Mouse (Mus musculus) neural tube, embryonic 13.5 days (tissue): ENCODE data around the gene Uqcrh. TPM values are rescaled to one million over a fixed set of nuclear protein-coding genes. Genes with fewer than 3 reads are reported as not detected.
A peak's percentile ranks its signal among the peaks of the same experiment; 100 is the strongest.

Source experiments
- ATAC-seq: fragments of 200-750 bp; cut with Nextera tagmentation; 2 replicates; pipeline ENCODE4 v1.8.0; 2017; ENCODE audit warnings: low read depth, mild to moderate bottlenecking, moderate TSS enrichment, moderate library complexity
- H3K27ac ChIP-seq: fragments of 300-500 bp; sonication (generic); replicated peaks from 2 replicates; pipeline ENCODE4 v1.5.1; 2015; ENCODE audit warnings: moderate library complexity, mild to moderate bottlenecking, inconsistent platforms
- H3K27me3 ChIP-seq: fragments of 300-500 bp; sonication (generic); 2 replicates; pipeline ENCODE4 v1.6.1; 2015; ENCODE audit warnings: mild to moderate bottlenecking, inconsistent platforms
- H3K36me3 ChIP-seq: fragments of 300-500 bp; sonication (generic); 2 replicates; pipeline ENCODE4 v1.6.1; 2015; ENCODE audit warnings: mild to moderate bottlenecking, inconsistent platforms
- H3K4me1 ChIP-seq: fragments of 300-500 bp; sonication (generic); replicated peaks from 2 replicates; pipeline ENCODE4 v1.6.1; 2015; ENCODE audit warnings: inconsistent platforms
- H3K4me2 ChIP-seq: fragments of 300-500 bp; sonication (generic); 2 replicates; pipeline ENCODE4 v1.6.1; 2015; ENCODE audit warnings: inconsistent platforms, mild to moderate bottlenecking, moderate library complexity
- H3K4me3 ChIP-seq: fragments of 300-500 bp; sonication (generic); 2 replicates; pipeline ENCODE4 v1.5.1; 2015; ENCODE audit warnings: mild to moderate bottlenecking, inconsistent platforms
- H3K9ac ChIP-seq: fragments of 300-500 bp; sonication (generic); 2 replicates; pipeline ENCODE4 v1.6.1; 2015; ENCODE audit warnings: moderate library complexity, mild to moderate bottlenecking, inconsistent platforms
- H3K9me3 ChIP-seq: fragments of 300-500 bp; sonication (generic); 2 replicates; pipeline ENCODE4 v1.6.1; 2016; ENCODE audit warnings: inconsistent platforms
- WGBS: fragments of 180-500 bp; shearing (Covaris S2); methylation state at CpG from one replicate; pipeline ENCODE4 v1.1.7; 2015; 5-methylcytosine and 5-hydroxymethylcytosine counted together
- polyA plus RNA-seq: library from polyadenylated mRNA; unstranded; fragments of >200 nt; fragmentation: Nextera tagmentation; extraction: Ambion mirVana; gene quantifications from 2 replicates; pipeline ENCODE4 v1.2.1, GENCODE M21; 2015

The Uqcrh gene
- 484 and 500 TPM in 2 replicates for polyA plus RNA-seq

DNA sequence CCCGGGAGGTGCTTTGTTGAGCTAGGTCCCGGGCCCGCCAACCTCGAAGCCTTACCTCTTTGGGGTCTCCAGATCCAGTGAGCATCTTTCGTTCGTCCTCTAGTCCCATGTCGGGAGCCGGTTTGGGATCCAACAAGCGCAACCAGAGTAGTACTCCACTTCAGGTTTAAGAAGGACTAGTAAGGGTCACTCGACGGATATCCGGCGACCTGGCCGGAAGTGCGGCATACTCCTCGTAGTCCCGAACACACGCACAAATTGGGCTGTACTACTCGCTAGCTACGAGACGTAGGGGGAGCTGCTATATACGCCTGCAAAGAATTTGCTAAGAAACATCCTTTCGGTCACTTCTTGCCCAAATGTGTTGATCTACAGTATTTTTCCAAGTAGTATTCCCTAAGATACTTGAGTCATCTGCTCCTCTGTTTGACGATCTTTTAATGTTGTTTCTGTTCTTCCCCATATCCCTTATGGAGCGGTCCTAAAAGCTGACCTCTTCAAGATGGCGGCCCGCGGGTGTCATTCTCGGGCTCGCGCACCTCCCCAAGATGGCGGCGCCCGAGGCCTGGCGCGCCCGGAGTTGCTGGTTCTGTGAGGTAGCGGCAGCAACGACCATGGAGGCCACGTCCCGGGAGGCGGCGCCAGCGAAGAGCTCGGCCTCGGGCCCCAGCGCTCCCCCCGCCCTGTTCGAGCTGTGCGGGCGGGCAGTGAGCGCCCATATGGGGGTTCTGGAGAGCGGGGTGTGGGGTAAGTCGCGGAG, at the start of gene Uqcrh, which contains the start of gene Lrrc41:
Uqcrh (minus strand) TSS at position 211 of the 760 bp plus-strand sequence.
Lrrc41 (plus strand) TSS at position 409 of the 760 bp plus-strand sequence.
- WGBS: under 1% methylated on average over 55 of the region's 55 CpGs
- H3K36me3 ChIP-seq: peaks cover 14% of the 10 kb centered on the region
- no peaks in the 10 kb centered on the region for H3K9me3 ChIP-seq
- peak within 1 kb of the TSS; percentile 94 for H3K27ac ChIP-seq
- peak; percentile 95 for ATAC-seq
- peak within 1 kb of the TSS; percentile 94 for H3K4me3 ChIP-seq
- peak within 1 kb of the TSS; percentile 94 for H3K4me2 ChIP-seq
- H3K27me3 ChIP-seq: no peaks in the 10 kb centered on the region
- H3K4me1 ChIP-seq: peaks cover 39% of the 10 kb centered on the region
- H3K9ac ChIP-seq: peak within 1 kb of the TSS; percentile 99

DNA sequence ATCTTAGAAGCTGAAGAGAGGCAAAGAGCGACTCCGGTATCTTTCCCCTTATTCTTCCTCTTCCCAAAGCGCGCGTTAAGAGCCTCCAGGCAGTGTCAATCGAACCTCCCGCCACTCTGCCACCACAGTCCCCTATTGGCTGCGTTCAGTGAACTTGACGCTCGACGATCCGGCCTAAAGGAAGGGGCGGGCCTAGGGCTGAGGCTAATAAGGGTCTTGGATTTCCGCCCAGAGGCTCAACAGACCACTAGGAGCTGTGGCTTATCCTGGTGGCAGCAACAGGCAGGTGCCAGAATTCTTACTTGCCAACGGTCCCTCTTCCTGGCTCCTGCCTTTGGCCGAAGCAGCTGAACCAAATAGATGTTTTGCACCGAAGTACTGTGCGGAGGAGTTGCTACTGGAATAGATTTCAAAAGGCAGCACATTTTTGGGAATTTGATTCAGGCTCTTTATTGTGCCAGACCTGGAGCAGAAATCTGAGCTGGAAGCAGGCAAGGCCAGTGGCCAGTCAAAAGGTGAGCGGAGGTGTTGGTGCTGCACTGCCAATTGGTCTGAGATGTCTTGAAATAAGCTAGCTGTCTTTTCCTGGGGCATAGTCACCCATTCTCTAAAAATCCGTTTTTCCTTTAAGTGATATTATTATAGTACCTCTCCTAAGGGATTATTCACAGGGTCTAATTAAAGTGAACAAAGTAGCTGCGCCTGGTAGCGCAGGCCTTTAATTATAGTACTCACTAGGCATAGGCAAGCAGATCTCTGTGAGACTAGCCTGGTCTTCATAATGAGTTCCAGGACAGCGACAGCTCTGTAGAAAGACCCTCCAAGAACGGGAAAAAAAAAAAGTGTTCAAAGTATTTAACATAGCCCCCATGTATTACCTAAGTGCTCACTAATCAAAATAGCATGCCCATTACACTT, 49.0 kb upstream of the Uqcrh start, which contains the start of the genes Rad54l and Pomgnt1:
Rad54l (minus strand) TSS at position 89 of the 918 bp plus-strand sequence.
Pomgnt1 (plus strand) TSS at position 239 of the 918 bp plus-strand sequence.
- Histone ChIP-seq H3K4me1 (peaks cover 21% of the 10 kb centered on the region), H3K27ac (peak within 1 kb of the TSS; percentile 54; the same call in 1 of the 2 replicates), H3K9me3 (no peaks in the 10 kb centered on the region), H3K4me2 (peak within 1 kb of the TSS; percentile 78), H3K27me3 (no peaks in the 10 kb centered on the region), H3K9ac (peak within 1 kb of the TSS; percentile 72), H3K4me3 (peak within 1 kb of the TSS; percentile 62), H3K36me3 (no peaks in the 10 kb centered on the region)
- ATAC-seq: peak; percentile 98
- WGBS: 6% methylated on average over 24 of the region's 24 CpGs

DNA sequence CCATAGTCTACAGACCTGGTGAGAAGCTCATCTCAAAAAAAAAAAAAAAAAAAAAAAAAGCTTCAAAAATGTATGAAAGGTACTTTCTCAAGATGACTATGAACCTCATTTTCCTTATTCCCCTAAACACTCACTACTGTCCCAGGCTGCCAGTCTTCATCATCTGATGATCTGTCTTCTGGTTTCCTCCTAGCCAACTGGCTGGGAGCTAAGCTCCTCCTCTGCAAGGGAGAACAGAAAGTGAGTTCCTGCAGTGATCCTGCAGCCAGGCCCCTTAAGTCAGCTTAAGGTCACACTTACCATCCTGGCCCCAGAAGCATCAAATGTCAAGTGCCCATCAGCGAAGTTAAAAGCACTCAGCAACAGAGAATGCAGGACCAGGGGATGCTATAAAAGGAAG, 47.9 kb upstream of the Uqcrh start:
- no peaks in the 10 kb centered on the region for H3K27me3 ChIP-seq
- no peak overlapping the region for H3K27ac ChIP-seq
- WGBS: 5% methylated on average over 1 of the region's 1 CpGs
- H3K4me1 ChIP-seq: peaks cover 21% of the 10 kb centered on the region
- H3K4me3 ChIP-seq: peak overlapping the region; percentile 62
- H3K4me2 ChIP-seq: peak overlapping the region; percentile 78
- H3K36me3 ChIP-seq: no peaks in the 10 kb centered on the region
- peak overlapping the region; percentile 72; the same call in 1 of the 2 replicates for H3K9ac ChIP-seq
- H3K9me3 ChIP-seq: no peaks in the 10 kb centered on the region
- ATAC-seq: no peak

DNA sequence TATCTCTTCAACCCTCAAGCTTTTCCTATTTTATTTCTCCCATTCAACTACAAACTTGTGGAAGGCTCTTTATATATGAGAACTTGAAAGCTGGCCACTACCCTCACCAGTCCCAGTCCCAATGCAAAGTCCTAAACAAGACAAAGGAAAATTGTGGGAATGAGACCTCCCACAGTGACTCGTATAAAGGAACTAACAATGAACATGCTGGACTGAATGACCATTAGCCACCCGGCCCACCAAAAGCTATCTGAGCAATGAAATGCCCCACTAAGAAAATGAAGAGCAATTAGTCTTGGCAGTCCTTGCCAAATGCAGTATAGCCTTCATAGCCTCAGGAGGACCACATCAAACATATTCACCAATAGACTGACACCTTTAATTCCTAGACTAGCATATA, 36.6 kb upstream of the Uqcrh start:
- no peak for ATAC-seq
- H3K4me1 ChIP-seq: no peaks in the 10 kb centered on the region
- H3K27ac ChIP-seq: no peak overlapping the region
- H3K36me3 ChIP-seq: 0 out of 2 replicates have a peak, but pooled peaks cover 5% of the 10 kb centered on the region
- H3K4me3 ChIP-seq: no peak overlapping the region
- 27% methylated on average over 2 of the region's 2 CpGs for WGBS
- H3K27me3 ChIP-seq: no peaks in the 10 kb centered on the region
- no peak overlapping the region for H3K4me2 ChIP-seq
- H3K9ac ChIP-seq: no peak overlapping the region
- H3K9me3 ChIP-seq: no peaks in the 10 kb centered on the region

DNA sequence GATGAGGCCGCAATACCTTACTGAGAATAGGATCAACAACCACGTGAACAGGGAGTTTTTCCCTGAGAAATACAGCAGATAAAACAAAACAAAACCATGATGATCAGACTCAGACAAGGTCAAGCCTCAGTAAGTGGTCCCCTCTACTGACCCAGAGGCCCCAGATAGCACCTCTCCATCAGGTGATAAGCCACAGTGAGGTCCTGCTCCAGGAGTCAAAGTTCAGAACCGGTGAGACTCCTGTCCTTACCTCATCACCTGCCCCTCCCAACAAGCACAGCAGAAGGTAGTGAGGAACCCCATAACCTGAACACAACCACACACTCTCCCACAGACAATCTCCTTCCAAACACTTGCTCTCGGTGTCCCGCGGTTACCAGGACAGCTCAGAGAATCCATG, 35.8 kb upstream of the Uqcrh start:
- no peak for ATAC-seq
- Histone ChIP-seq H3K27ac (no peak overlapping the region), H3K4me2 (no peak overlapping the region), H3K9ac (no peak overlapping the region), H3K27me3 (no peaks in the 10 kb centered on the region), H3K9me3 (no peaks in the 10 kb centered on the region), H3K4me3 (no peak overlapping the region), H3K4me1 (no peaks in the 10 kb centered on the region), H3K36me3 (0 out of 2 replicates have a peak, but pooled peaks cover 5% of the 10 kb centered on the region)
- 89% methylated on average over 6 of the region's 6 CpGs for WGBS

DNA sequence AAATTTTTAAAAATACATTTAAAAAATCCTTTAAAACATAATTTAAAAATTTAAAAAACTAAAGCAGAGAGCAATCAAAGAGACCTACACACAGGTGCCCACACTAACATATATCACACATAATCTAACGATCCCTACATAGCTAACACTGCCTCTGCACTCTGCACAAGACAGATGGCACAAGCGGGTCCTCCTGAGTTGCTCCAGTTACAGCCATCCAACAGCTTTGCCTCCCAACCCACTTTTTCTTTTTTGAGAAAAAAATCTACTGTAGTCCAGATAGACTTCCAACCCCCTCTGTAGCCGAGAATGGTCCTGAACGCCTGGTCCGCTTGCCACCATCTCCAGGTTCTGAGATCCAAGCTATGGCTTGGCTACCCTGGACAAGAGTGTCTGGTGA, 30.4 kb upstream of the Uqcrh start:
- WGBS: 95% methylated on average over 5 of the region's 5 CpGs

DNA sequence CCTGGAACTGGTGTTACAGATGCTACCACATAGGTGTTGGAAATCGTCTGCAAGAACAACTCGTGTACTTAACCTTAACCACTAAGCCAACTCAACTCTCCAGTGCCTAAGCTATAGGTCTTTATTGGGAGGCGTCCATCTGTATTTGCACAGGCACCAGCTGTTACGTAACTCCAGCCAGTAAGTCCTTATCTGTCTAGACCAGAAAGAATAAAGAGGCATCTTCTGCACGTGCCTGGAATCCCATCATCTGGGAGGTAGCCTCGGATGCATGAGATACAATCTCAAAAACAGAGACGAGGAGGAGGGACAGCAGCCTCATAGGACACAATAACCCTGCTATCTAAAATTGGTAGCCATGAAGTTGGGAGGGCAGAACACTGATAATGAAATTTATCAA, 26.1 kb upstream of the Uqcrh start:
- ATAC-seq: no peak
- no peaks in the 10 kb centered on the region for H3K9me3 ChIP-seq
- no peaks in the 10 kb centered on the region for H3K27me3 ChIP-seq
- no peak overlapping the region for H3K27ac ChIP-seq
- H3K36me3 ChIP-seq: peaks cover 58% of the 10 kb centered on the region
- WGBS: 92% methylated on average over 7 of the region's 7 CpGs
- no peaks in the 10 kb centered on the region for H3K4me1 ChIP-seq
- H3K4me3 ChIP-seq: no peak overlapping the region
- H3K9ac ChIP-seq: no peak overlapping the region
- no peak overlapping the region for H3K4me2 ChIP-seq

More for the DNA sequence above, 30.4 kb upstream of the Uqcrh start:
- no peak overlapping the region for H3K27ac ChIP-seq
- no peak for ATAC-seq
- H3K9me3 ChIP-seq: no peaks in the 10 kb centered on the region
- H3K4me2 ChIP-seq: no peak overlapping the region
- H3K9ac ChIP-seq: no peak overlapping the region
- H3K27me3 ChIP-seq: no peaks in the 10 kb centered on the region
- no peak overlapping the region for H3K4me3 ChIP-seq
- peaks cover 21% of the 10 kb centered on the region for H3K36me3 ChIP-seq
- no peaks in the 10 kb centered on the region for H3K4me1 ChIP-seq

DNA sequence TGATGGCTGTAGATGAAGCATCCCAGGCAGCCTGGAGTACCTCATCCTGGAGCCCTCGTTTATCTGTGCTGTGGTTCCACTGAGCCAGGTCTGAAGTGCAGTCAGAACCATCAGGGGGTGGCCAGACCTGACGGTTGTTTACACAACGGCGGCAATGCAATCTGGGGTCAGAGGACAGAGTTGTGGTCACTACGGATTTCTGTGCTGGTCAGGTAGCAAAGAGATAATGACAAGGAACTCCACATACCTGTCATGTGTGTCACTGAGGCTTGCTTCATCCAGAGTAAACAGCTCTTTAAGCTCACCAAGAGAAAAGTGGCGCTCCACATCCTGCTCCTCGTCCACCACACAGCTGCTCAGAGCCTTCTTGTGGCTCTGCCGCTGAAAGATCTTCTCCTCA, 22.3 kb upstream of the Uqcrh start:
- H3K4me1 ChIP-seq: no peaks in the 10 kb centered on the region
- no peak overlapping the region for H3K4me3 ChIP-seq
- no peak overlapping the region for H3K9ac ChIP-seq
- peaks cover 89% of the 10 kb centered on the region for H3K36me3 ChIP-seq
- H3K4me2 ChIP-seq: no peak overlapping the region
- 88% methylated on average over 8 of the region's 8 CpGs for WGBS
- no peak for ATAC-seq
- H3K27ac ChIP-seq: no peak overlapping the region
- no peaks in the 10 kb centered on the region for H3K27me3 ChIP-seq
- no peaks in the 10 kb centered on the region for H3K9me3 ChIP-seq

DNA sequence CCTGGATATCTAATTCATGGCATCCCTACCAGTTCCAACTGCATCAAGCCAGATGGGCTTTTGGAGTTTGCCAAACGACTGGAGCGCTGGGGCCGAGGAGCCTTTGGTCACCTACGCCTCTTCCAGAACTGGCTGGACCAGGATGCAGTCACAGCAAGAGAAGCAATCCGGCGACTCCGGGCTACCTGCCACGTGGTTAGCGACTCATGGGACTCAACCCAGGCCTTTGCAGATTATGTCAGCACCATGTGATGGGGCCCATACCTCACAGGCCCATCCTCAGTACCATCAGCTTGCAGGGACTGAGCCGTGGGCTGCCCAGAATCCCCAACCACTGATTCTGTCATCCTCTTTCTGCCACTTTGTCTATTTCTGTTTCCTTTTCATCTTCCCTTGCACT, 21.4 kb upstream of the Uqcrh start:
- no peaks in the 10 kb centered on the region for H3K27me3 ChIP-seq
- WGBS: 93% methylated on average over 10 of the region's 10 CpGs

DNA sequence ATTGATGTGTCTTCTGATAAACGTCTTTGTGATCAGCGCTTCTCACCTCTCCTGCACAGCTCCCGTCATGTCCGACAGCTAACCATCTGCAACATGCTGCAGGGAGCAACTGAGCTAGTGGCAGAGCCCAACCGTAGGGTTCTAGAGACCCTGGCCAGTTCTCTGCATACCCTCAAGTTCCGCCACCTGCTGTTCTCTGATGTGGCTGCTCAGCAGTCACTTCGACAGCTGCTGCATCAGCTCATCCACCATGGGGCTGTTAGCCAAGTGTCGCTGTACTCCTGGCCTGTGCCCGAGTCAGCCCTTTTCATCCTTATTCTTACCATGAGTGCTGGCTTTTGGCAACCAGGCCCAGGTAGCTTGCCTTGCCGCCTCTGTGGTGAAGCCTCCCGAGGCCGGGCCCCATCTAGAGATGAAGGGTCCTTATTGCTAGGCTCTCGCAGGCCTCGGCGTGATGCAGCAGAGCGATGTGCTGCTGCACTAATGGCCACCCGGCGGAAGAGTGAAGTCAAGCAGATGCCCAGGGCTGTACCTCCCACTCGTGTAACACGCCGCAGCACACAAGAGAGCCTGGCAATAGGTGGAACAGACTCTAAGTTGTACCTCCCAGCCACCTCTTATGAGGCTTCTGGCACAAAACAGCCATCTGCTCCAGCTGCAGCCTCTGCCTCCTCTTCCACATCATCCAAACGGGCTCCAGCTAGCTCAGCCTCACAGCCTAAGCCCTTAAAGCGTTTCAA, 13.8 kb upstream of the Uqcrh start:
- H3K27me3 ChIP-seq: no peaks in the 10 kb centered on the region
- WGBS: 91% methylated on average over 23 of the region's 23 CpGs

More for the DNA sequence above, 21.4 kb upstream of the Uqcrh start:
- Histone ChIP-seq H3K9me3 (no peaks in the 10 kb centered on the region), H3K4me2 (no peak overlapping the region), H3K27ac (no peak overlapping the region), H3K36me3 (peaks cover 94% of the 10 kb centered on the region), H3K4me1 (no peaks in the 10 kb centered on the region), H3K4me3 (no peak overlapping the region), H3K9ac (no peak overlapping the region)
- no peak for ATAC-seq

DNA sequence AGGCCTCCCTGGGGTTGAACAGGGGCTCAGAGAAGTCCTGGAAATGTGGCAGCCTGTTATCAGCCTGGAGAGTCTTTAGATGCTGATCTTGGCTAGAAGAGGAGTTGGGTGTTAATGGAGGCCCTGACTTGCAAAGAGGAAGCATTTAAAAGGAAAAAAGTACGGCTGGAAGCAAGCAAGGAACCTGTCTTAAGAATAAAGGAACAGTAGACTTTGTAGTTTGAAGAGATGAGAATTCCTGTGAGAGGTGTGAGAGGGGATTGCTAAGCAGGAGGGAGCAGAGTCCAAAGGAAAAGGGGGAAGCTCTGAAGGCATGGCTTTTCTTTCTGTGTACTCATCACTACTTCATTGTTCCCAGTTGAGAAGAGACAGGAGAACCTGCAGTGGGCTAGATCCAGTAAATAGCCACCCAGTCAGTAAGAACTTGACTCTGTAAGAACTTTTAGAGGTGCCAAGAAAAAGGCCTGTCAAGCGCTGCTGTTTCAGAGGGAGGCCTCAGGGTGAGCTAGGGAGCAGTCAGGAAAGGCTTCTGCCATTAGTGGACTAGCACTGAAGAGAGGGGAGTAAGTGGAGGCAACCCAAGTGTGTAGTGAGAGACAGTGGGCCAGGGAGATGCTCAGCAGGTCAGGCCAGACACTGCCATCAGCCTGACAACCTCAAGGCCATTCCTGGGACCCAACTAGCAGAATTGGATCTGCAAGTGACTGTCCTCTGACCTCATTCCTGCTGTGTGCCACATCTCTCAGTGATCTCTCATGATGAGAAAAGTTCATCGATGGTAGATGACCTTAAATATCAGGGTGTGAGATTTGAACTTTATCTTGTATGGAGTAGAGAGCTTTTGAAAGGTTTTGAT, 2.6 kb upstream of the Uqcrh start:
- peaks cover 35% of the 10 kb centered on the region for H3K4me1 ChIP-seq
- H3K4me3 ChIP-seq: peak overlapping the region; percentile 94
- H3K36me3 ChIP-seq: peaks cover 30% of the 10 kb centered on the region
- no peaks in the 10 kb centered on the region for H3K27me3 ChIP-seq
- 71% methylated on average over 3 of the region's 3 CpGs for WGBS
- ATAC-seq: no peak
- peak overlapping the region; percentile 94; the same call in 1 of the 2 replicates for H3K27ac ChIP-seq
- H3K9ac ChIP-seq: peak overlapping the region; percentile 99
- peak overlapping the region; percentile 94 for H3K4me2 ChIP-seq
- H3K9me3 ChIP-seq: no peaks in the 10 kb centered on the region

More for the DNA sequence above, 13.8 kb upstream of the Uqcrh start:
- peaks cover 98% of the 10 kb centered on the region for H3K36me3 ChIP-seq
- H3K27ac ChIP-seq: no peak overlapping the region
- H3K4me3 ChIP-seq: no peak overlapping the region
- no peak overlapping the region for H3K9ac ChIP-seq
- H3K9me3 ChIP-seq: no peaks in the 10 kb centered on the region
- no peak overlapping the region for H3K4me2 ChIP-seq
- ATAC-seq: no peak
- H3K4me1 ChIP-seq: no peaks in the 10 kb centered on the region
